Mouse (Mus musculus) testis, adult 2 months (tissue): ENCODE results near the gene Gm27029.

Experiments used
- CTCF ChIP-seq: fragments of 200-500 bp; IDR thresholded peaks from 2 replicates; pipeline ENCODE4 v1.5.1; 2012; ENCODE audit warnings: low read depth, mild to moderate bottlenecking, inconsistent platforms, low read length, moderate library complexity; ENCODE audit not compliant: control insufficient read depth, insufficient read depth, insufficient replicate concordance
- POLR2A ChIP-seq: fragments of 200-500 bp; IDR thresholded peaks from 2 replicates; pipeline ENCODE4 v1.6.1; 2012; ENCODE audit warnings: low read depth, mild to moderate bottlenecking, inconsistent platforms, low read length, moderate library complexity; ENCODE audit not compliant: control insufficient read depth

DNA sequence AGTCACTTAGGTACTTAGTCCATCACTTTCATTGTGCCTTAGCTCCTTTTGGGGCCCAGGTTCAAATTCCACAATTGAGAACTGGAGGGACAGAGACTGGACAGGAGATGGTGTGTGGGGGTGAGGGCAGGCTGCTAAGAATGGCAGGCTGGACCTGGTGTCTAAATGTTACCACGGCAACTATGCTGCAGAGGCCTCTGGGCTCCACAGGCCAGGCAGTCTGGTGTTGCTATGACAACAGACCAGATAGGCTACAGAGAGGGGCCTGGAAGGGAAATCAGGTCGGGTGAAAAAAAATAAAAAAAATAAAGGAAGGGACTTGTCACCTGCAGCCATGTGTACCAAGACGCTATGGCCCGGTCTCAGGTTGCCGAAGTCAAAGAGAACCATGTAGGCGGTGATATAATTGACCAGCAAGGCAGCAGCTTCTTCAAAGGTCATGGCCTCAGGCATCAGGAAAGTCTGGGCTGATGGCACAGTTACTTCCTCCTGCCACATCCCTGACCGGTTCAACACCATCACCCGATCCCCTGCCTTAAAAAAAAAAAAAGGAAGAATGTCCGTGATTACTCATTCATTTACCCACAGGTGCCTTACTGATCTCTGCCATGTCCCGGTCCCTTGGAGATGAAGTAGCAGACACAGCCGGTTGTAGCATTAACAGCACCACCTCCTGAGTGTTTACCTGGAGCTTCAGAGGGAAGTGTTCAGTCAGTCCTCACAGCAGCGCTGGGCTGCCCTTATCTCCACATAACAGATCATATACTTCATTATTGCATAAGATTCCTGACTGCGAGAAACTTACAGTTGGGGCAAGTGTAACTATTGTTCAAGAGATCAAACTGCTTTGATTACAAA, 38.2 kb upstream of the Gm27029 start:
- TF ChIP-seq POLR2A (no peak; the same call in 1 of the 2 replicates), CTCF (no peak)
